Mouse (Mus musculus) megakaryocyte, embryonic 14.5 days (primary cell): ENCODE measurements at regions not wholly inside any gene's neighbourhood (a gene's known extent, or its start where the extent isn't known, plus 50 kb on each side); places are given as distances from the start of the nearest gene placed in this dataset.

Source experiments
- FLI1 ChIP-seq: IDR thresholded peaks from 2 replicates; pipeline ENCODE4 v1.6.1; 2012; ENCODE audit warnings: low read length, inconsistent platforms, mixed read lengths
- GATA1 ChIP-seq: IDR thresholded peaks from 3 replicates; pipeline ENCODE4 v1.6.1; 2012; ENCODE audit warnings: mixed read lengths, low read length, inconsistent platforms, borderline replicate concordance

DNA sequence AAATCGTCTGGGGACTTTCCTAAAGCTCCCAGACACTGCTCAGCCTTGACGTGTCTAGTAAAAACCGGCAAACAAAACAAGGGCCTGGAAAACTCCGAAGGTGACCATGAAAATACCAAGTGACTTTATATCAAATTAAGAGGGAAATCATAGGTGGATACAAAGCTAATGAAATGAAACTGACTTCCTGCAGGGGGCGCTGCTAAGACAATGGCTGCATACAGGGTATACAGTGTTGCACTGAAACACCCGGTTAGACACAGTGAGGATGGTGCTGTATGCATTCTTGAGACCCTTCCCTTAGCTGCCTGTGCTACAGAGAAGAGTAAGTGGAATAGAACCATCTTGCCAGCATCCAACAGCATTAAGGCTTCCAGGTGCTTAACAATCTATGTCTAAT, 99.7 kb upstream of the Tcerg1l start:
- no peak for TF ChIP-seq GATA1
- TF ChIP-seq FLI1: no peak
